Mouse (Mus musculus) heart, embryonic 14.5 days (tissue): ENCODE results near the gene Sgsm2. TPM values are rescaled to one million over a fixed set of nuclear protein-coding genes. Genes with fewer than 3 reads are reported as not detected.

Experiments
- ATAC-seq: fragments of 200-750 bp; cut with Nextera tagmentation; 2 replicates; pipeline ENCODE4 v1.8.0; 2017; ENCODE audit warnings: low read depth, moderate TSS enrichment; ENCODE audit not compliant: insufficient number of reproducible peaks, insufficient read depth, low FRiP score
- H3K27ac ChIP-seq, 2 experiments: fragments of 200-500 bp in 1 of 2; fragments of 300-500 bp in 1 of 2; sonication (generic) in 1 of 2; replicated peaks in 1 of 2; 2 replicates each; pipeline ENCODE4 v1.5.1; 2012 to 2014; ENCODE audit warnings: low read depth in 2 of 2, low read length in 2 of 2, control low read depth in 1 of 2, mild to moderate bottlenecking in 1 of 2, mixed read lengths in 1 of 2; ENCODE audit not compliant: control insufficient read depth in 1 of 2, insufficient read depth in 1 of 2
- H3K27me3 ChIP-seq: fragments of 300-500 bp; sonication (generic); 2 replicates; pipeline ENCODE4 v1.6.1; 2014; ENCODE audit warnings: mild to moderate bottlenecking, low read length, control low read depth; ENCODE audit not compliant: control insufficient read depth, insufficient read depth
- H3K36me3 ChIP-seq: fragments of 300-500 bp; sonication (generic); 2 replicates; pipeline ENCODE4 v1.6.1; 2014; ENCODE audit warnings: mild to moderate bottlenecking, control low read depth, low read length, mixed read lengths; ENCODE audit not compliant: control insufficient read depth, insufficient read depth
- H3K4me1 ChIP-seq, 2 experiments: fragments of 200-500 bp in 1 of 2; fragments of 300-500 bp in 1 of 2; sonication (generic) in 1 of 2; 2 replicates each; pipeline ENCODE4 v1.6.1; 2012 to 2014; ENCODE audit warnings: low read length in 2 of 2, control low read depth in 1 of 2, mixed read lengths in 1 of 2; ENCODE audit not compliant: control insufficient read depth in 2 of 2, insufficient read depth in 2 of 2
- H3K4me2 ChIP-seq: fragments of 300-500 bp; sonication (generic); 2 replicates; pipeline ENCODE4 v1.6.1; 2014; ENCODE audit warnings: mild to moderate bottlenecking, low read length
- H3K4me3 ChIP-seq, 2 experiments: fragments of 200-500 bp in 1 of 2; fragments of 300-500 bp in 1 of 2; sonication (generic) in 1 of 2; 2 replicates each; pipeline ENCODE4 v1.5.1; 2012 to 2014; ENCODE audit warnings: low read length in 2 of 2, mild to moderate bottlenecking in 2 of 2, control low read depth in 1 of 2, low read depth in 1 of 2, moderate library complexity in 1 of 2; ENCODE audit not compliant: control insufficient read depth in 1 of 2, insufficient read depth in 1 of 2
- H3K9ac ChIP-seq: fragments of 300-500 bp; sonication (generic); 2 replicates; pipeline ENCODE4 v1.6.1; 2014; ENCODE audit warnings: mild to moderate bottlenecking, low read length
- H3K9me3 ChIP-seq: fragments of 300-500 bp; sonication (generic); 2 replicates; pipeline ENCODE4 v1.6.1; 2016; ENCODE audit warnings: low read length, control low read depth; ENCODE audit not compliant: control insufficient read depth
- WGBS: fragments of 180-500 bp; shearing (Covaris S2); extraction: QIAGEN DNeasy Blood & Tissue Kit; methylation state at CpG from one replicate; pipeline ENCODE4 v1.1.7; 2014; 5-methylcytosine and 5-hydroxymethylcytosine counted together
- polyA plus RNA-seq: library from polyadenylated mRNA; unstranded; fragments of >200 nt; fragmentation: Nextera tagmentation; extraction: Ambion mirVana; gene quantifications from 2 replicates; pipeline ENCODE4 v1.2.1, GENCODE M21; 2014

The Sgsm2 gene
- polyA plus RNA-seq, 1 experiment from 2014 or later, result 5.3 TPM

- Histone ChIP-seq H3K9me3 (peaks cover 3% of the 10 kb centered on the region; the same call in 1 of the 2 replicates), H3K36me3 (peaks cover 29% of the 10 kb centered on the region), H3K4me3 (no peak overlapping the region), H3K4me1 (peaks cover 18 to 31% of the 10 kb centered on the region in 2 experiments), H3K9ac (peak overlapping the region; percentile 4; the same call in 1 of the 2 replicates), H3K27ac (peak overlapping the region; percentile 73 to 78), H3K4me2 (peak overlapping the region; percentile 33), H3K27me3 (no peaks in the 10 kb centered on the region)
- ATAC-seq, result peak; percentile 76
- 4% methylated on average over 13 of the region's 13 CpGs for WGBS
These were observed 48.8 kb downstream of the Sgsm2 start for GRCm38 (mm10) chr11:74847919-74848521.

- Histone ChIP-seq H3K4me3 (no peak overlapping the region), H3K27me3 (no peaks in the 10 kb centered on the region), H3K4me2 (no peak overlapping the region), H3K27ac (no peak overlapping the region), H3K36me3 (peaks cover 35% of the 10 kb centered on the region), H3K9me3 (peaks cover 3% of the 10 kb centered on the region; the same call in 1 of the 2 replicates), H3K4me1 (peaks cover 25 to 41% of the 10 kb centered on the region in 2 experiments), H3K9ac (no peak overlapping the region)
- ATAC-seq, result no peak
- 63% methylated on average over 3 of the region's 3 CpGs for WGBS
These were observed 51.1 kb downstream of the Sgsm2 start for GRCm38 (mm10) chr11:74845784-74846183.

- Histone ChIP-seq H3K36me3 (peaks cover 32% of the 10 kb centered on the region), H3K4me3 (no peak overlapping the region), H3K4me2 (no peak overlapping the region), H3K4me1 (peaks cover 25 to 44% of the 10 kb centered on the region in 2 experiments), H3K9me3 (peaks cover 3% of the 10 kb centered on the region; the same call in 1 of the 2 replicates), H3K9ac (no peak overlapping the region), H3K27ac (0 out of 4 replicates have a peak overlapping the region, but pooled peaks of 1 of the 2 experiments have one; percentile 2), H3K27me3 (no peaks in the 10 kb centered on the region)
- ATAC-seq, result no peak
- WGBS, result 76% methylated on average over 5 of the region's 5 CpGs
These were observed 53.1 kb downstream of the Sgsm2 start for GRCm38 (mm10) chr11:74843761-74844160.

GRCm38 (mm10) chr11:74843435-74843714 lies 53.5 kb downstream of the Sgsm2 start:
- H3K4me3 ChIP-seq, result no peak overlapping the region
- peaks cover 21 to 41% of the 10 kb centered on the region in 2 experiments for H3K4me1 ChIP-seq
- no peak overlapping the region for H3K9ac ChIP-seq
- H3K27me3 ChIP-seq, result no peaks in the 10 kb centered on the region
- no peak for ATAC-seq
- H3K27ac ChIP-seq, result peak overlapping the region in 1 of 2 experiments; percentile 2; a peak in 1 of 4 replicates
- H3K4me2 ChIP-seq, result no peak overlapping the region
- H3K9me3 ChIP-seq, result peaks cover 3% of the 10 kb centered on the region; the same call in 1 of the 2 replicates
- peaks cover 32% of the 10 kb centered on the region for H3K36me3 ChIP-seq
- WGBS, result 61% methylated on average over 2 of the region's 2 CpGs

- H3K27ac ChIP-seq, result peak overlapping the region in 1 of 2 experiments; percentile 2; a peak in 1 of 4 replicates
These were observed 54.0 kb downstream of the Sgsm2 start for GRCm38 (mm10) chr11:74842656-74843434.

GRCm38 (mm10) chr11:74842045-74842444 lies 54.8 kb downstream of the Sgsm2 start:
- 0 out of 4 replicates have a peak overlapping the region, but pooled peaks of 1 of the 2 experiments have one; percentile 59 for H3K27ac ChIP-seq
- no peak for ATAC-seq
- H3K4me2 ChIP-seq, result no peak overlapping the region
- peaks cover 34% of the 10 kb centered on the region for H3K36me3 ChIP-seq
- no peak overlapping the region for H3K4me3 ChIP-seq
- peak overlapping the region; percentile 36; the same call in 1 of the 2 replicates for H3K9ac ChIP-seq
- 78% methylated on average over 13 of the region's 13 CpGs for WGBS
- H3K4me1 ChIP-seq, result peaks cover 22 to 39% of the 10 kb centered on the region in 2 experiments
- peaks cover 3% of the 10 kb centered on the region; the same call in 1 of the 2 replicates for H3K9me3 ChIP-seq
- no peaks in the 10 kb centered on the region for H3K27me3 ChIP-seq

More at GRCm38 (mm10) chr11:74842656-74843434, 54.0 kb downstream of the Sgsm2 start:
- no peak for ATAC-seq
- Histone ChIP-seq H3K4me1 (peaks cover 17 to 36% of the 10 kb centered on the region in 2 experiments), H3K36me3 (peaks cover 32% of the 10 kb centered on the region), H3K9ac (no peak overlapping the region), H3K9me3 (peaks cover 3% of the 10 kb centered on the region; the same call in 1 of the 2 replicates), H3K4me3 (no peak overlapping the region), H3K27me3 (no peaks in the 10 kb centered on the region), H3K4me2 (no peak overlapping the region)
- WGBS, result 89% methylated on average over 22 of the region's 22 CpGs

- Histone ChIP-seq H3K4me3 (no peak overlapping the region), H3K27ac (peak overlapping the region; percentile 55 to 59), H3K36me3 (peaks cover 36% of the 10 kb centered on the region), H3K4me2 (no peak overlapping the region), H3K4me1 (peaks cover 22 to 42% of the 10 kb centered on the region in 2 experiments), H3K9ac (peak overlapping the region; percentile 36; the same call in 1 of the 2 replicates), H3K9me3 (peaks cover 3% of the 10 kb centered on the region; the same call in 1 of the 2 replicates), H3K27me3 (no peaks in the 10 kb centered on the region)
- 65% methylated on average over 9 of the region's 9 CpGs for WGBS
- ATAC-seq, result no peak
These were observed 55.5 kb downstream of the Sgsm2 start for GRCm38 (mm10) chr11:74841366-74841765.
